Mouse (Mus musculus) megakaryocyte, embryonic 14.5 days (primary cell): ENCODE data around the gene BC067074. TPM values are rescaled to one million over a fixed set of nuclear protein-coding genes. Genes with fewer than 3 reads are reported as not detected.

Experiments used
- H3K27me3 ChIP-seq: replicated peaks from 2 replicates; pipeline ENCODE3; 2012; ENCODE audit warnings: inconsistent platforms
- H3K36me3 ChIP-seq: replicated peaks from 2 replicates; pipeline ENCODE3; 2012; ENCODE audit warnings: low read length, inconsistent platforms, mixed read lengths
- H3K4me1 ChIP-seq: 2 replicates; pipeline ENCODE4 v1.6.1; 2012; ENCODE audit warnings: inconsistent platforms
- H3K4me3 ChIP-seq: replicated peaks from 2 replicates; pipeline ENCODE3; 2012; ENCODE audit warnings: moderate library complexity, mild to moderate bottlenecking, inconsistent platforms
- H3K9me3 ChIP-seq: 2 replicates; pipeline ENCODE4 v1.6.1; 2012; ENCODE audit warnings: inconsistent platforms
- FLI1 ChIP-seq: IDR thresholded peaks from 2 replicates; pipeline ENCODE4 v1.6.1; 2012; ENCODE audit warnings: low read length, inconsistent platforms, mixed read lengths
- GATA1 ChIP-seq: IDR thresholded peaks from 3 replicates; pipeline ENCODE4 v1.6.1; 2012; ENCODE audit warnings: mixed read lengths, low read length, inconsistent platforms, borderline replicate concordance
- polyA plus RNA-seq: library from polyadenylated mRNA; stranded (reverse); fragments of >175 nt; gene quantifications from 2 replicates; pipeline ENCODE4 v1.2.3, GENCODE M21; 2012; ENCODE audit warnings: low replicate concordance; ENCODE audit not compliant: insufficient read depth

Gene BC067074
- polyA plus RNA-seq, 1 experiment: not detected

DNA sequence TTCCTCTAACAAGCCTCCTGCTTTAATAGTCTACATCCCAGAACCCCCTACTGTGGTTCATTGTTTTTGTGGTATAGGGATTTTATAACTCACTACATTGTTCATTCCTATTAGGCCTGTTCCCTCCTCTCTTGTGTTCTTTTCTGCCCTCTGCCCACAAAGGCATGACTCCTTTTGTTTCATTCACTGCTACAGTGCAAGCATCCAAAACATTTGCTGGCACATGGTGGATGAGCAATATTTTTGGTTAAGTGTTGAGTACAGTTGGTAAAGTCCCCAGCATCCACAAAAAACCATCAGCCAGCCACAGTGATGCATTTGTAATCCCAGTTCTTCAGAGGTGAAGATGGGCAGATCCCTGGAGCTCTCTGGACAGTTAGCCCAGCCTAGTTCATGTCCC, 48.2 kb downstream of the BC067074 start:
- Histone ChIP-seq H3K4me3 (no peak overlapping the region), H3K36me3 (no peaks in the 10 kb centered on the region), H3K27me3 (peaks cover 6% of the 10 kb centered on the region), H3K4me1 (peaks cover 5% of the 10 kb centered on the region), H3K9me3 (peaks cover 9% of the 10 kb centered on the region; the same call in 1 of the 2 replicates)
- no peak for TF ChIP-seq FLI1
- no peak for TF ChIP-seq GATA1

- Histone ChIP-seq H3K9me3 (peaks cover 9% of the 10 kb centered on the region; the same call in 1 of the 2 replicates), H3K4me1 (peaks cover 5% of the 10 kb centered on the region), H3K27me3 (peaks cover 6% of the 10 kb centered on the region), H3K36me3 (no peaks in the 10 kb centered on the region), H3K4me3 (no peak overlapping the region)
- no peak for TF ChIP-seq GATA1
- no peak for TF ChIP-seq FLI1
Measured at GRCm38 (mm10) chr13:113342355-113342919, 49.5 kb downstream of the BC067074 start.

- TF ChIP-seq FLI1 (no peak), GATA1 (no peak)
- Histone ChIP-seq H3K4me1 (no peaks in the 10 kb centered on the region), H3K27me3 (no peaks in the 10 kb centered on the region), H3K36me3 (no peaks in the 10 kb centered on the region), H3K4me3 (no peak overlapping the region), H3K9me3 (0 out of 2 replicates have a peak, but pooled peaks cover 4% of the 10 kb centered on the region)
Measured at GRCm38 (mm10) chr13:113350743-113351430, 57.9 kb downstream of the BC067074 start.

DNA sequence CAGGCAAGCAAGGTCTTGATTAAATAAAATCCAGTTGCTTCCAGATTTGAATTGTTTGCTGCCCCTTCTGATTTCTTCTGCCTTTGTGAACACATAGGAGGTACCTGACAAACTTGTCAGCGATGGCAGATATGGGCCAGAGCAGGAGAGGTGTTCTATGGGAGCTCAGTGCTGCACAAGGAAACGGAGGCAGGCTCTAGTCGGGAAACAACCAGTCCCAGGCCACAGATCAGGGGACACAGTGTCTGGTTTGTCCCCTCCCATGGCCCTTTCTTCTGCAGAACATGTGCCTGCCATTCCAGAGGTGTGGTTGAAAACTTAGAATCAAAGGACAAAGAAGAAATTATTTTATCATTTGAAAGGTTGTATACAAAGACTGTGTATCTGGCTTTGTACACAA, 60.6 kb downstream of the BC067074 start:
- Histone ChIP-seq H3K36me3 (no peaks in the 10 kb centered on the region), H3K27me3 (no peaks in the 10 kb centered on the region), H3K4me3 (no peak overlapping the region), H3K9me3 (0 out of 2 replicates have a peak, but pooled peaks cover 4% of the 10 kb centered on the region), H3K4me1 (no peaks in the 10 kb centered on the region)
- TF ChIP-seq GATA1 (no peak), FLI1 (no peak)

GRCm38 (mm10) chr13:113353955-113354354, 61.0 kb downstream of the BC067074 start:
- H3K36me3 ChIP-seq: no peaks in the 10 kb centered on the region
- 0 out of 2 replicates have a peak, but pooled peaks cover 6% of the 10 kb centered on the region for H3K9me3 ChIP-seq
- no peaks in the 10 kb centered on the region for H3K27me3 ChIP-seq
- no peak for TF ChIP-seq FLI1
- TF ChIP-seq GATA1: no peak
- no peak overlapping the region for H3K4me3 ChIP-seq
- no peaks in the 10 kb centered on the region for H3K4me1 ChIP-seq

DNA sequence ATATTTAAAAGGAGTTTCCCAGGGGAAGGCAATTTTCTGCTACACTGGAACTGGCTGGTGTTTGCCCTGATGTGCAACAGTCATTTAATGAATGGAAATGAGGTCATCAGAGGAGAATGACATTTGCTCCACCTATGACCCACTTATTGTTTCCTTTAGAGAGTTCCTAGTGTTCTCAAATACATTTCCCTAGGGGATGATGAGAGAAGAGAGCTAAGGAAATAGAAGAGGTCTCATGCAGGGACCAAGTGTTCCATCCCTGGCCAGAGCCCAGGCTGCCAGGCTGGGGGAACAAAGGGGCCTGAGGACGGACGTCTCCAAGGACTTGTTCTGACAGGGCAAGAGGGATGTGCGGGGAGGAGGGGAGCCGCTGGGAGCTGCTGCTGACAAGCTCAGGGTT, 62.1 kb downstream of the BC067074 start:
- H3K4me1 ChIP-seq: no peaks in the 10 kb centered on the region
- no peaks in the 10 kb centered on the region for H3K27me3 ChIP-seq
- no peaks in the 10 kb centered on the region for H3K36me3 ChIP-seq
- no peak overlapping the region for H3K4me3 ChIP-seq
- 0 out of 2 replicates have a peak, but pooled peaks cover 7% of the 10 kb centered on the region for H3K9me3 ChIP-seq
- TF ChIP-seq FLI1: no peak
- TF ChIP-seq GATA1: no peak

DNA sequence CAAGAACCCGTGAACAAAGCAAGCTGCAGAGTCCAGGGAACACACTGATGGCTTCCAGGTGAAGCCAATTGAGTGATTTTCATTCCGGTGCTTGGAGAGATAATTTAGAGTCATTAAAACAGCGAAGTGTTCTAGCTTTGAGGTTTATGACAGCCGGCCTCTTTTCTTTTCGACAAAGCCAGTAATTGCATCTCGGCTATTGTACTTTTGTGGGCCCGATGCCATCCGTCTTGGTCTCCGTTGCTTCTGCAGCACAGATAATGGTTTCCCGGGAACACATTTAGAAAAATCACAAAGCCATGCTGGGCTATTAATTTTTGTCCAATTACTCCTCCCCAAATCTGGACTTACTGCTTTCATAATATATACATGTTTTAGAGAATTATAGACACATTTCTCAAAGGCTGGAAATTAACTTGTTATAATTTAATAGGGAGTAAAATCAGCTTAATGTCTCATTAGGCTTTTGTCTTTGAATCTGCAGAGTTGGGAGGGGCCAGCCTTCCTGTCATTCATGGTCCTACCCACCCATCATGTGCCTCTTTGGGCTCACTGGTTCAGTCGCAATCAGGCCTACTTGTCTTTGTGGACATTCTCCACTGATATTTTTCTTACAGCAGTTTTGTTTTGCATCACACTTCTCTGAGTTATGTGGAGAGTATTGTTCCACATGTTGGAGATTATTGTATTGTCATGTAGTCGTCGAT, 64.6 kb downstream of the BC067074 start:
- no peak overlapping the region for H3K4me3 ChIP-seq
- H3K9me3 ChIP-seq: peaks cover 9% of the 10 kb centered on the region
- H3K4me1 ChIP-seq: no peaks in the 10 kb centered on the region
- no peaks in the 10 kb centered on the region for H3K36me3 ChIP-seq
- TF ChIP-seq GATA1 (no peak), FLI1 (no peak)
- H3K27me3 ChIP-seq: no peaks in the 10 kb centered on the region

DNA sequence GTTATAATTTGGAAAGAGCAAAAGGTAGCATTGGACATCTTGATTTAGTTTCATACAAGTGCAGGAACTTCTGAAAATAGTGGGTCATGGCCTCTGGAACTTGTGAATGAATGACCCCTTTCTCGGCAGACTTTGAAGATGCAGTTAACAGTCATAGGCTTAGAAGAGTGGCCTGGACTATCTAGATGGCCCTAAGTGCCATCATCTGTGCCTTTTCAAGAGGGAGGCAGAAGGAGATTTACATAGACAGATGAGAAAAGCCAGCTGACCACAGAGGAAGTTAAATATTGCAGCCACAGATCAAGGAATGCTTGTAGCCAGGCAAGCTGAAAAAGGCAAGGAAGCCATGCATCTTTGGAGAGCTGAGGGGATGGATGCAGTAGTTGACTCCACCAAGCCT, 66.7 kb downstream of the BC067074 start:
- Histone ChIP-seq H3K4me3 (no peak overlapping the region), H3K36me3 (no peaks in the 10 kb centered on the region), H3K9me3 (peaks cover 18% of the 10 kb centered on the region), H3K27me3 (no peaks in the 10 kb centered on the region), H3K4me1 (no peaks in the 10 kb centered on the region)
- TF ChIP-seq FLI1: no peak
- TF ChIP-seq GATA1: no peak

GRCm38 (mm10) chr13:113365976-113366375, 73.0 kb downstream of the BC067074 start:
- H3K9me3 ChIP-seq: peaks cover 52% of the 10 kb centered on the region
- no peaks in the 10 kb centered on the region for H3K36me3 ChIP-seq
- H3K4me3 ChIP-seq: no peak overlapping the region
- H3K27me3 ChIP-seq: no peaks in the 10 kb centered on the region
- H3K4me1 ChIP-seq: no peaks in the 10 kb centered on the region; the same call in 1 of the 2 replicates
- TF ChIP-seq GATA1 (no peak), FLI1 (no peak)

- no peaks in the 10 kb centered on the region for H3K36me3 ChIP-seq
- H3K27me3 ChIP-seq: peaks cover 1% of the 10 kb centered on the region
- no peak for TF ChIP-seq GATA1
- no peak for TF ChIP-seq FLI1
- H3K9me3 ChIP-seq: peaks cover 56% of the 10 kb centered on the region
- no peaks in the 10 kb centered on the region; the same call in 1 of the 2 replicates for H3K4me1 ChIP-seq
- H3K4me3 ChIP-seq: no peak overlapping the region
Measured at GRCm38 (mm10) chr13:113368931-113369579, 76.1 kb downstream of the BC067074 start.
